Mouse (Mus musculus): Measurements from ENCODE around the gene Mlf2.

Mlf2 gene

GRCm38 (mm10) chr6:124918331-124918690 is 12.9 kb upstream of the Mlf2 start:
- TF ChIP-seq GATA4 (IDR thresholded peaks at IDR 0.05; ENCODE audit: insufficient replicate concordance, low read length), result no peak

- no peak for TF ChIP-seq GATA4 (IDR thresholded peaks at IDR 0.05; ENCODE audit: insufficient replicate concordance, low read length)
Measured at GRCm38 (mm10) chr6:124918890-124919627, 12.1 kb upstream of the Mlf2 start.

GRCm38 (mm10) chr6:124919695-124920317 is 11.4 kb upstream of the Mlf2 start, which contains the start of gene Ptms:
Ptms (minus strand) TSS chr6:124920103.
- TF ChIP-seq GATA4 (IDR thresholded peaks at IDR 0.05; ENCODE audit: insufficient replicate concordance, low read length), result peak; percentile 64; the same call in 1 of the 2 replicates

- TF ChIP-seq GATA4 (IDR thresholded peaks at IDR 0.05; ENCODE audit: insufficient replicate concordance, low read length), result no peak
Measured at GRCm38 (mm10) chr6:124920318-124921085, 10.7 kb upstream of the Mlf2 start.

- no peak for TF ChIP-seq GATA4 (IDR thresholded peaks at IDR 0.05; ENCODE audit: insufficient replicate concordance, low read length)
Measured at GRCm38 (mm10) chr6:124921539-124921938, 9.6 kb upstream of the Mlf2 start.

- TF ChIP-seq GATA4 (IDR thresholded peaks at IDR 0.05; ENCODE audit: insufficient replicate concordance, low read length), result no peak
Measured at GRCm38 (mm10) chr6:124925173-124925793, 5.9 kb upstream of the Mlf2 start.

- no peak for TF ChIP-seq GATA4 (IDR thresholded peaks at IDR 0.05; ENCODE audit: insufficient replicate concordance, low read length)
Measured at GRCm38 (mm10) chr6:124925941-124926340, 5.2 kb upstream of the Mlf2 start.

- TF ChIP-seq GATA4 (IDR thresholded peaks at IDR 0.05; ENCODE audit: insufficient replicate concordance, low read length), result no peak
Measured at GRCm38 (mm10) chr6:124930231-124930630, 955 bp upstream of the Mlf2 start.

GRCm38 (mm10) chr6:124931525-124932313 is 533 bp downstream of the Mlf2 start:
- TF ChIP-seq GATA4 (IDR thresholded peaks at IDR 0.05; ENCODE audit: insufficient replicate concordance, low read length), result no peak

- no peak for TF ChIP-seq GATA4 (IDR thresholded peaks at IDR 0.05; ENCODE audit: insufficient replicate concordance, low read length)
Measured at GRCm38 (mm10) chr6:124932314-124932695, 1.1 kb downstream of the Mlf2 start.

- no peak for TF ChIP-seq GATA4 (IDR thresholded peaks at IDR 0.05; ENCODE audit: insufficient replicate concordance, low read length)
Measured at GRCm38 (mm10) chr6:124933127-124933526, 1.9 kb downstream of the Mlf2 start.

- TF ChIP-seq GATA4 (IDR thresholded peaks at IDR 0.05; ENCODE audit: insufficient replicate concordance, low read length), result no peak
Measured at GRCm38 (mm10) chr6:124934670-124935069, 3.5 kb downstream of the Mlf2 start.

- TF ChIP-seq GATA4 (IDR thresholded peaks at IDR 0.05; ENCODE audit: insufficient replicate concordance, low read length), result no peak
Measured at GRCm38 (mm10) chr6:124936681-124937080, 5.5 kb downstream of the Mlf2 start.

- no peak for TF ChIP-seq GATA4 (IDR thresholded peaks at IDR 0.05; ENCODE audit: insufficient replicate concordance, low read length)
Measured at GRCm38 (mm10) chr6:124937493-124937892, 6.3 kb downstream of the Mlf2 start.

GRCm38 (mm10) chr6:124938554-124938953 is 7.4 kb downstream of the Mlf2 start:
- TF ChIP-seq GATA4 (IDR thresholded peaks at IDR 0.05; ENCODE audit: insufficient replicate concordance, low read length), result no peak

All from liver, adult (tissue).